Mouse (Mus musculus) testis, adult 2 months (tissue): ENCODE results near the gene Bpi.

ENCODE experiments used
- CTCF ChIP-seq: fragments of 200-500 bp; IDR thresholded peaks from 2 replicates; pipeline ENCODE4 v1.5.1; 2012; ENCODE audit warnings: low read depth, mild to moderate bottlenecking, inconsistent platforms, low read length, moderate library complexity; ENCODE audit not compliant: control insufficient read depth, insufficient read depth, insufficient replicate concordance
- POLR2A ChIP-seq: fragments of 200-500 bp; IDR thresholded peaks from 2 replicates; pipeline ENCODE4 v1.6.1; 2012; ENCODE audit warnings: low read depth, mild to moderate bottlenecking, inconsistent platforms, low read length, moderate library complexity; ENCODE audit not compliant: control insufficient read depth

GRCm38 (mm10) chr2:158302807-158303206 lies 44.9 kb downstream of the Bpi start:
- TF ChIP-seq CTCF (no peak), POLR2A (no peak)
